Mouse (Mus musculus) hindbrain, postnatal 0 days (tissue): ENCODE results near the gene Cage1. TPM values are rescaled to one million over a fixed set of nuclear protein-coding genes. Genes with fewer than 3 reads are reported as not detected.

Experiments
- ATAC-seq: fragments of 200-750 bp; cut with Nextera tagmentation; 2 replicates; pipeline ENCODE4 v1.8.0; 2017; ENCODE audit warnings: mild to moderate bottlenecking, moderate TSS enrichment, moderate library complexity
- DNase-seq: peaks from one replicate; pipeline ENCODE4 v3.0.0-alpha.2; 2015; ENCODE audit warnings: low spot score
- H3K27ac ChIP-seq: fragments of 300-500 bp; sonication (generic); 2 replicates; pipeline ENCODE4 v1.5.1; 2014; ENCODE audit warnings: mild to moderate bottlenecking
- H3K27me3 ChIP-seq: fragments of 300-500 bp; sonication (generic); 2 replicates; pipeline ENCODE4 v1.6.1; 2014; ENCODE audit warnings: low read length, mixed read lengths; ENCODE audit not compliant: insufficient read depth
- H3K36me3 ChIP-seq: fragments of 300-500 bp; sonication (generic); 2 replicates; pipeline ENCODE4 v1.6.1; 2014; ENCODE audit warnings: low read length, mixed read lengths; ENCODE audit not compliant: insufficient read depth
- H3K4me1 ChIP-seq: fragments of 300-500 bp; sonication (generic); 2 replicates; pipeline ENCODE4 v1.6.1; 2014; ENCODE audit warnings: antibody characterized with exemption, low read length, mixed read lengths; ENCODE audit not compliant: insufficient read depth
- H3K4me2 ChIP-seq: fragments of 300-500 bp; sonication (generic); 2 replicates; pipeline ENCODE4 v1.6.1; 2014; ENCODE audit warnings: low read depth, mild to moderate bottlenecking, low read length, moderate library complexity, mixed read lengths
- H3K4me3 ChIP-seq: fragments of 300-500 bp; sonication (generic); 2 replicates; pipeline ENCODE4 v1.5.1; 2014; ENCODE audit warnings: low read length
- H3K9ac ChIP-seq: fragments of 300-500 bp; sonication (generic); replicated peaks from 2 replicates; pipeline ENCODE4 v1.6.1; 2014; ENCODE audit warnings: mild to moderate bottlenecking, low read length, moderate library complexity, mixed read lengths
- H3K9me3 ChIP-seq: fragments of 300-500 bp; sonication (generic); 2 replicates; pipeline ENCODE4 v1.6.1; 2016; ENCODE audit warnings: low read length, mixed read lengths
- CTCF ChIP-seq: IDR thresholded peaks from 2 replicates; pipeline ENCODE4 v1.5.1; 2016; ENCODE audit warnings: antibody characterized with exemption, control low read depth, low read depth
- WGBS: fragments of 180-500 bp; shearing (Covaris S2); extraction: QIAGEN DNeasy Blood & Tissue Kit; methylation state at CpG from one replicate; pipeline ENCODE4 v1.1.7; 2014; 5-methylcytosine and 5-hydroxymethylcytosine counted together
- polyA plus RNA-seq: library from polyadenylated mRNA; unstranded; fragments of >200 nt; fragmentation: Nextera tagmentation; extraction: Ambion mirVana; gene quantifications from 2 replicates; pipeline ENCODE4 v1.2.1, GENCODE M21; 2015
- total RNA-seq: library from RNA; depleted of rRNA; stranded (reverse); fragments of >200 nt; gene quantifications from 2 replicates; pipeline ENCODE4 v1.2.3, GENCODE M21; 2014

Gene Cage1
- total and polyA plus RNA-seq, 2 experiments from 2014 or later = 2.0 to 3.3 TPM

- Histone ChIP-seq H3K4me2 (peak overlapping the region; percentile 71), H3K27me3 (no peaks in the 10 kb centered on the region), H3K4me3 (peak overlapping the region; percentile 61), H3K4me1 (peaks cover 13% of the 10 kb centered on the region; the same call in 1 of the 2 replicates), H3K9me3 (no peaks in the 10 kb centered on the region), H3K36me3 (peaks cover 21% of the 10 kb centered on the region), H3K9ac (peak overlapping the region; percentile 74), H3K27ac (no peak overlapping the region; the same call in 1 of the 2 replicates)
- WGBS = 51% methylated on average over 12 of the region's 12 CpGs
- DNase-seq (no peak), ATAC-seq (no peak)
- TF ChIP-seq CTCF = no peak
These were observed 942 bp upstream of the Cage1 start for GRCm38 (mm10) chr13:38037811-38038210.

GRCm38 (mm10) chr13:38036343-38037043 lies 376 bp downstream of the Cage1 start, which contains the start of gene Riok1:
TSS of gene Riok1 (plus strand) at chr13:38036995.
- Histone ChIP-seq H3K4me1 (peaks cover 13% of the 10 kb centered on the region; the same call in 1 of the 2 replicates), H3K27ac (peak within 1 kb of the TSS; percentile 83), H3K9ac (peak within 1 kb of the TSS; percentile 74), H3K27me3 (no peaks in the 10 kb centered on the region), H3K4me2 (peak within 1 kb of the TSS; percentile 71), H3K4me3 (peak within 1 kb of the TSS; percentile 61), H3K9me3 (no peaks in the 10 kb centered on the region), H3K36me3 (peaks cover 13% of the 10 kb centered on the region)
- DNase-seq = no peak
- no peak for ATAC-seq
- 10% methylated on average over 37 of the region's 37 CpGs for WGBS
- TF ChIP-seq CTCF = no peak

- Histone ChIP-seq H3K9me3 (no peaks in the 10 kb centered on the region), H3K4me2 (no peak overlapping the region), H3K27ac (no peak overlapping the region), H3K27me3 (no peaks in the 10 kb centered on the region), H3K4me3 (no peak overlapping the region), H3K9ac (no peak overlapping the region), H3K4me1 (no peaks in the 10 kb centered on the region), H3K36me3 (no peaks in the 10 kb centered on the region)
- no peak for DNase-seq
- WGBS = 86% methylated on average over 4 of the region's 4 CpGs
- no peak for TF ChIP-seq CTCF
- ATAC-seq = no peak
These were observed 8.5 kb downstream of the Cage1 start for GRCm38 (mm10) chr13:38028407-38028806.

- ATAC-seq = no peak
- Histone ChIP-seq H3K4me1 (no peaks in the 10 kb centered on the region), H3K27ac (no peak overlapping the region), H3K9ac (no peak overlapping the region), H3K9me3 (no peaks in the 10 kb centered on the region), H3K27me3 (no peaks in the 10 kb centered on the region), H3K4me2 (no peak overlapping the region), H3K36me3 (no peaks in the 10 kb centered on the region; the same call in 1 of the 2 replicates), H3K4me3 (no peak overlapping the region)
- TF ChIP-seq CTCF = no peak
- no peak for DNase-seq
- WGBS = 59% methylated on average over 6 of the region's 6 CpGs
These were observed 9.1 kb downstream of the Cage1 start for GRCm38 (mm10) chr13:38027618-38028248.

- DNase-seq = no peak
- no peaks in the 10 kb centered on the region for H3K27me3 ChIP-seq
- no peaks in the 10 kb centered on the region for H3K4me1 ChIP-seq
- TF ChIP-seq CTCF = 0 out of 2 replicates have a peak, but pooled peaks have one; percentile 3
- no peak overlapping the region for H3K4me3 ChIP-seq
- 43% methylated on average over 4 of the region's 4 CpGs for WGBS
- no peak overlapping the region for H3K9ac ChIP-seq
- no peaks in the 10 kb centered on the region; the same call in 1 of the 2 replicates for H3K36me3 ChIP-seq
- ATAC-seq = no peak
- no peaks in the 10 kb centered on the region for H3K9me3 ChIP-seq
- H3K4me2 ChIP-seq = no peak overlapping the region
- no peak overlapping the region for H3K27ac ChIP-seq
These were observed 11.0 kb downstream of the Cage1 start for GRCm38 (mm10) chr13:38025874-38026273.

- DNase-seq (no peak), ATAC-seq (no peak)
- no peaks in the 10 kb centered on the region for H3K4me1 ChIP-seq
- no peaks in the 10 kb centered on the region for H3K9me3 ChIP-seq
- no peak overlapping the region for H3K4me3 ChIP-seq
- no peaks in the 10 kb centered on the region for H3K27me3 ChIP-seq
- no peak overlapping the region for H3K4me2 ChIP-seq
- 75% methylated on average over 3 of the region's 3 CpGs for WGBS
- no peak overlapping the region for H3K27ac ChIP-seq
- H3K36me3 ChIP-seq = no peaks in the 10 kb centered on the region; the same call in 1 of the 2 replicates
- H3K9ac ChIP-seq = no peak overlapping the region
- TF ChIP-seq CTCF = no peak
These were observed 18.1 kb downstream of the Cage1 start for GRCm38 (mm10) chr13:38018791-38019190.
